Mouse (Mus musculus) lung, embryonic 15.5 days (tissue): Measurements from ENCODE around the gene Zmynd8. TPM values are rescaled to one million over a fixed set of nuclear protein-coding genes. Genes with fewer than 3 reads are reported as not detected.

Experiments
- ATAC-seq: fragments of 200-750 bp; cut with Nextera tagmentation; 2 replicates; pipeline ENCODE4 v1.8.0; 2017; ENCODE audit warnings: moderate number of reproducible peaks, borderline replicate concordance; ENCODE audit not compliant: low FRiP score, low TSS enrichment; ENCODE audit errors: extremely low read depth
- H3K27ac ChIP-seq: fragments of 300-500 bp; sonication (generic); 2 replicates; pipeline ENCODE4 v1.5.1; 2015; ENCODE audit warnings: moderate library complexity, mild to moderate bottlenecking, inconsistent platforms
- H3K27me3 ChIP-seq: fragments of 300-500 bp; sonication (generic); 2 replicates; pipeline ENCODE4 v1.6.1; 2015; ENCODE audit warnings: inconsistent platforms
- H3K36me3 ChIP-seq: fragments of 300-500 bp; sonication (generic); 2 replicates; pipeline ENCODE4 v1.6.1; 2015; ENCODE audit warnings: inconsistent platforms
- H3K4me1 ChIP-seq: fragments of 300-500 bp; sonication (generic); 2 replicates; pipeline ENCODE4 v1.6.1; 2015; ENCODE audit warnings: inconsistent platforms
- H3K4me2 ChIP-seq: fragments of 300-500 bp; sonication (generic); 2 replicates; pipeline ENCODE4 v1.6.1; 2015; ENCODE audit warnings: inconsistent platforms, mild to moderate bottlenecking, moderate library complexity
- H3K4me3 ChIP-seq: fragments of 300-500 bp; sonication (generic); 2 replicates; pipeline ENCODE4 v1.5.1; 2015; ENCODE audit warnings: mild to moderate bottlenecking, inconsistent platforms
- H3K9ac ChIP-seq: fragments of 300-500 bp; sonication (generic); 2 replicates; pipeline ENCODE4 v1.6.1; 2015; ENCODE audit warnings: inconsistent platforms
- H3K9me3 ChIP-seq: fragments of 300-500 bp; sonication (generic); 2 replicates; pipeline ENCODE4 v1.6.1; 2016; ENCODE audit warnings: inconsistent platforms
- WGBS: fragments of 180-500 bp; shearing (Covaris S2); methylation state at CpG from one replicate; pipeline ENCODE4 v1.1.7; 2015; 5-methylcytosine and 5-hydroxymethylcytosine counted together
- microRNA-seq: library from miRNA; unstranded; fragments of <30 nt; microRNA quantifications from one replicate; pipeline ENCODE4, GENCODE M21; 2016
- polyA plus RNA-seq: library from polyadenylated mRNA; unstranded; fragments of >200 nt; fragmentation: Nextera tagmentation; extraction: Ambion mirVana; gene quantifications from 2 replicates; pipeline ENCODE4 v1.2.1, GENCODE M21; 2015

The Zmynd8 gene
- polyA plus RNA-seq, 1 experiment from 2014 or later: 46.0 TPM

DNA sequence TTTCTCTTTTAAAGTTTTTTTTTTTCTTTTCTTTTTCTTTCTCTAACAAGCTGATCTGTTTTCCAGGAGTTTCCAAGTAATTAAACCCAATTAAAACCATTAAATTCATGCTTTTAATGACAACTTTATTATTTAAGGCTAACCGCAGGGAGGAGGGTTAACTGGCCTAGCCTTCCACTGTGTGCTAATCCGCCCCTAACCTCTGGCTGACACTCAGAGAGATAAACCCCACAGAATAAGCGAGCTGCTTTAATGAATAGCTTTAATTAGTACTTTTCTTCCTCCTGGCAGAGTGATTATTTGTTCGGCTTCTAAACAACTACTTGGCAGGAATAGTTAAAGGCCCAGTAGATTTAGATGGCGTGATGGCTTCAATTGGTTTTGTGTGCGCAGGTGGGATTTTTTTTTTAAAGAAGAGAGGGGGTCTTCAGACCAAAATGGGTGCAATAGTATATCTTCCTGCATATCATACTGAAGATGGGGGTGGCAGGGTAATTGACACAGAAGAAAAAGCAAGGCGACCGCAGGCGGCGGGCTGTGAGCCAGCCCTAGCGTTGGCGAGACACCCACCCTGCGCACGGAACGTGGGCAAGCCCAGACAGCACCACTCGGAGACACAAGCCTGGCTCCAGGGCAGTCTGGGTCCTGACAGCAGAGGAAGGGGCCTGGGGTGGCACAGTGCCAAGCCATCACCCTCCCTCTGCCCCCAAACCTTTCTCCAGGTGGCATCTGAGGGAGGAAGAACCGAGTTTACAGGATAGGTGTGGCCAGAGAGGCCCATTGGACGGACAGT lies 153.3 kb downstream of the Zmynd8 start:
- Histone ChIP-seq H3K27me3 (no peaks in the 10 kb centered on the region), H3K9me3 (no peaks in the 10 kb centered on the region), H3K27ac (no peak overlapping the region), H3K4me1 (0 out of 2 replicates have a peak, but pooled peaks cover 9% of the 10 kb centered on the region), H3K4me3 (no peak overlapping the region), H3K4me2 (no peak overlapping the region), H3K36me3 (no peaks in the 10 kb centered on the region), H3K9ac (no peak overlapping the region)
- ATAC-seq: no peak
- 70% methylated on average over 18 of the region's 18 CpGs for WGBS

DNA sequence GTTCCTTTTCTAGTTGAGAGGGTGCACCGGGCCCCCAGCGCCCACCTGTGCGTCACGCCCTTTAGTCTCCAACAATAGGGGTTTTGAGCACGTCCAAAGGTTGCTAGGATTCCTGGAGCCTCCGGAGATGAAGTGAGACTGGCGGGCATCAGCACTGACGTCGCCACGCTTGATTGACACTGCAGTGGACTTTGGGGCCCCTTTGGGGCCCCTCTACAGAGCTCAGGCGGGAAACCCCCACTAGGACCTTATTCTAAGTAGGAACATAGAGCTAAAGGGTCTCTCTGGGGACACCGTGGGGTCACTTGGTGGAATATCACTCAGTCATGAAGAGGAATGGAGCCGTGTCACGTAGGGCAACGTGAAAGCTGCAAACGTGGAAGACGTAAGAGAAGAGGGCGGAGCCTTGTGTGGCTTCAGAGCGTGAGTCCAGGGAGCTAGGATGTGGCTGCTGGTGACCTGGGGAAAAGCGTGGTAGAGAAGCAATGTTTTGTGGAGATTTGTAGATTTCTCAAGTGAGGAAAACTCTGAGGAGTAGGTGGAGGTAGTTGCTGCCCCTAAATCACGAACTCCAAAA lies 156.5 kb downstream of the Zmynd8 start:
- Histone ChIP-seq H3K4me3 (no peak overlapping the region), H3K4me1 (0 out of 2 replicates have a peak, but pooled peaks cover 11% of the 10 kb centered on the region), H3K9ac (no peak overlapping the region), H3K36me3 (no peaks in the 10 kb centered on the region), H3K4me2 (no peak overlapping the region), H3K27me3 (no peaks in the 10 kb centered on the region), H3K27ac (no peak overlapping the region), H3K9me3 (no peaks in the 10 kb centered on the region)
- WGBS: 38% methylated on average over 21 of the region's 21 CpGs
- no peak for ATAC-seq

DNA sequence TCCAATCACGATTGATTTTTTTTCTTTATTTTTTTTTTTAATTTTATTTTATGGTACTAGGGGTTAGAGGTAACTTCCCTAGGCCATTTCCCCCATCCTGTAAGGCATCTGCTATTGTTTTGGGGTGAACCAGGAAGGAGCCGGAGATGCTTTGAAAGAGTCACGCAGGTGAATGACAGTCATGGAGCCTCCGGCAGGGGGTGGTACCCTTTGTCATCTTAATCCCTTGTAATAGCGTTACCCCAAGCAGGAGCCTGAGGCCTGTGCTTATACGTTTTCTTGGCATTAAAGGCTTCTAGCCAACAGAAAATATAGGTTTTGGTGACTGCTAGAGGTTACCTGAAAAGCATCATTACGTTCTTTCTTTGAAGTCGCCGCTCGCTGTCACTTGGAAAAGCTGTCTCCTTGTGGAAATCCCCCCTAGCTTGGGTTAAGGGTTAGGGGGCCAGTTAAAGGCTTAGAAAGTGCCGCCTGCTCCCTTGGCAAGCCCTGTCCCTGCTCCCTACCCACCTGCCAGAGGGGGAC lies 157.2 kb downstream of the Zmynd8 start:
- Histone ChIP-seq H3K27me3 (no peaks in the 10 kb centered on the region), H3K9ac (no peak overlapping the region), H3K4me2 (no peak overlapping the region), H3K36me3 (no peaks in the 10 kb centered on the region), H3K4me1 (0 out of 2 replicates have a peak, but pooled peaks cover 11% of the 10 kb centered on the region), H3K4me3 (no peak overlapping the region), H3K27ac (no peak overlapping the region), H3K9me3 (no peaks in the 10 kb centered on the region)
- 27% methylated on average over 11 of the region's 11 CpGs for WGBS
- no peak for ATAC-seq

DNA sequence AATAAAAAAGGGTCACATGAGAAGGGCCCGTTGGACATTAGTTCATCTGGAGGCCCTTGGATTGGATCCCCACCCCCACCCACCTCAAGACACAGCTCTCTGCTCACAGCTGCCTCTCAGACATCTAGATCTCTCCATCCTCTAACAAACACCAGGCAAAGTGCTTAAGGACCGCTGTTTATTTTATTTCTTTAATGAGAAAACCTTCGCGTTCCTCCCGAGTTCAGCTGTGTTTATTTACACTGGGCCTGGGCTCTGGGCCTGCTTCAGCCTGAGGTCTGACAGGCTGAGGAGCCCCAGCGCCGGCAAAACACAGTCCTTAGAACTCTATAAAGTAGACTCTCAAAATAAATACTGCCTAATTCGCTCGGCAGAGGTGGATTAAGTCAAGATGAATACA lies 157.8 kb downstream of the Zmynd8 start:
- Histone ChIP-seq H3K36me3 (no peaks in the 10 kb centered on the region), H3K27me3 (no peaks in the 10 kb centered on the region), H3K9me3 (no peaks in the 10 kb centered on the region), H3K9ac (no peak overlapping the region), H3K4me1 (0 out of 2 replicates have a peak, but pooled peaks cover 11% of the 10 kb centered on the region), H3K4me3 (no peak overlapping the region), H3K27ac (no peak overlapping the region), H3K4me2 (no peak overlapping the region)
- WGBS: 6% methylated on average over 9 of the region's 9 CpGs
- ATAC-seq: no peak

DNA sequence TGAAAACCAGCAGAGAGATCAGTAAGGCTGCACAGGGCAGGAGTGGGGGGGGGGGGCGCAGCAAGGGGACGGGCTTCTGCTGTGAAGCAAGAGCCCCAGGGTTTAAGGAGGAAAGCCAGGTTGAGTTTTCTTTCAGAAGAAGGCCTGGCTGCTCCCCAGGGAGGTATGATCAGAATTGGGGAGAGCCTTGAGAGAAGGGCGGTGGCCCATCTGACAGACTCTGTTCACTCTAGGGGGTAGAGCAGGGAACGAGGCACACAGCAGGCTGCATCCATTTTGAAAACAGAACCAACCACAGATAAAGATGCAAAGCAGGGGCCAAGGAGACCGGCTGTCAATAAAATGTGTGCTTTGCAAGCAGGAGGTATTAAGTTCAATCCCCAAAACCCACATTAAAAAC lies 158.4 kb downstream of the Zmynd8 start:
- ATAC-seq: no peak
- Histone ChIP-seq H3K36me3 (no peaks in the 10 kb centered on the region), H3K4me2 (no peak overlapping the region), H3K27me3 (no peaks in the 10 kb centered on the region), H3K4me3 (no peak overlapping the region), H3K4me1 (0 out of 2 replicates have a peak, but pooled peaks cover 11% of the 10 kb centered on the region), H3K9ac (no peak overlapping the region), H3K27ac (no peak overlapping the region), H3K9me3 (no peaks in the 10 kb centered on the region)
- 41% methylated on average over 4 of the region's 5 CpGs for WGBS

DNA sequence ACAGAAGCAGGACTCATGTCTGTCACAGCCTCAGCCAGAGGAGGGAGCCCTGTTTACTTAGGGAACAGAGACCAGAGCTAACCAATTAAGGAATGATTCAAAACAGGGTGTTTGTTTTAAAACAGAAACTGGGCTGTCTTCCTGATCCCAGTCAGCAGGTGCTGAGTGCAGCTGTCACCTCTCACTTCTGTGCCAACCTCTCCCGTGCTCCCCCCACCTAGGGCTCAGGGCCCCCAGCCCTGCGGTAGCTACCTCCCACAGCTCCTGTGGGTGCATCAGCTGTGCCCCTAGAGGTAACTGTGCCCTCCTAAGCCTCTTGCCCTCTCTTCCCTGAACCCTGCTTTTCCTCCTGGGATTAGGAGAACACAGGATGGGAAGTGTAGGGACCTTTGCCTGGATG lies 162.5 kb downstream of the Zmynd8 start:
- WGBS: 22% methylated on average over 2 of the region's 2 CpGs

More for the DNA sequence above, 162.5 kb downstream of the Zmynd8 start:
- Histone ChIP-seq H3K27me3 (no peaks in the 10 kb centered on the region), H3K4me1 (0 out of 2 replicates have a peak, but pooled peaks cover 17% of the 10 kb centered on the region), H3K4me3 (no peak overlapping the region), H3K9ac (no peak overlapping the region), H3K4me2 (no peak overlapping the region), H3K27ac (no peak overlapping the region), H3K9me3 (no peaks in the 10 kb centered on the region), H3K36me3 (no peaks in the 10 kb centered on the region)
- no peak for ATAC-seq

Small RNAs within 50 kb of the gene (microRNA-seq; reads per million reads assigned to microRNA genes)
- not detected for gene Gm22692

Other genes starting within 250 kb of the Zmynd8 start
- 11.1 and 13.7 TPM in 2 replicates for gene Ncoa3, start 93.6 kb upstream of the Zmynd8 start, polyA plus RNA-seq